In the genomic region with DNA sequence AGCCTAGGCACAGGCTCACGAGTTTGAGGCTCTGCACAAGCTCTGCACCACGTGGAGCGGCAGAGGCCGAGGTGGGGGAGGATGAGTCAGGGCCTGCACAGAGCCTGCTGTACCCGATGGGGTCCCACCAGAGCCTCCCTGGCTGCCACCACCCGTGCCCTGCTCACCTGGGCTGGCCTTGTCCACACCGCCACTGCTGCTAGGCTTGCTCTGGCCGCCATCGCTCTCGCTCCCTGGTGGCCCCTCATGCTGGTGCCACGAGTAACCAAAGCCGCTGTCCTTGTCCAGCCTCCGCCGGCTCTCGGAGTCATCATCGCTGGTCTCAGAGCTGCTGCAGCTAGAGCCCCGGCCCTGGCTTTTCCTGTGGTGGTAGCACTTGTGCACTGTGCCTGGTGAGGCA, we compare ENCODE assay signal across 22 mouse cellular contexts.
DNase-seq lines count a peak whose midpoint lies in the region; ATAC-seq and TF ChIP-seq lines count a peak whose summit lies in the region.
"Had no signal": no experiment of that assay in that cellular context is flagged by ENCODE, and none has a peak within 500 bp of the region (broad histone marks: within the 10 kb centered on the region; RNA-seq: fewer than 3 reads in every experiment).

No protein-coding gene starts in this region.

- H3K4me3 ChIP-seq in gastrocnemius, adult 2 months, result no peak overlapping the region
- no peak overlapping the region for H3K4me3 ChIP-seq in midbrain, embryonic 13.5 days (replicated peaks)
- H3K4me3 ChIP-seq in midbrain, postnatal 0 days (ENCODE audit: low read depth, low read length), result no peak overlapping the region
- H3K4me3 ChIP-seq in ES-E14 (ENCODE audit: insufficient read depth in 1 of 2, low read depth in 1 of 2, low read length in 2 of 2, poor library complexity in 1 of 2, severe bottlenecking in 1 of 2), result peak overlapping the region; percentile 41 to 52; a peak in 3 of 4 replicates
- no peak overlapping the region for H3K4me3 ChIP-seq in stomach, postnatal 0 days (ENCODE audit: low read depth, low read length)
- H3K4me3 ChIP-seq in hindbrain, postnatal 0 days (ENCODE audit: low read length), result no peak overlapping the region
- H3K4me3 ChIP-seq: midbrain, embryonic 10.5 days had no signal

- H3K4me1 ChIP-seq in midbrain, embryonic 13.5 days (replicated peaks), result no peaks in the 10 kb centered on the region
- H3K4me1 ChIP-seq in midbrain, postnatal 0 days (ENCODE audit: insufficient read depth, low read length), result no peaks in the 10 kb centered on the region
- H3K4me1 ChIP-seq in ES-E14 (ENCODE audit: control insufficient read depth in 2 of 2, insufficient read depth in 2 of 2, low read length in 2 of 2, poor library complexity in 1 of 2), result no peaks in the 10 kb centered on the region
- H3K4me1 ChIP-seq in stomach, postnatal 0 days (replicated peaks; ENCODE audit: control insufficient read depth, insufficient read depth), result no peaks in the 10 kb centered on the region
- H3K4me1 ChIP-seq in hindbrain, postnatal 0 days (ENCODE audit: insufficient read depth, low read length), result no peaks in the 10 kb centered on the region
- H3K4me1 ChIP-seq: midbrain, embryonic 10.5 days had no signal

- no peak overlapping the region for H3K4me2 ChIP-seq in midbrain, embryonic 13.5 days (replicated peaks)
- H3K4me2 ChIP-seq in midbrain, postnatal 0 days (ENCODE audit: low read depth, low read length, poor library complexity, severe bottlenecking), result no peak overlapping the region
- H3K4me2 ChIP-seq in stomach, postnatal 0 days (replicated peaks; ENCODE audit: low read depth), result no peak overlapping the region
- no peak overlapping the region for H3K4me2 ChIP-seq in hindbrain, postnatal 0 days (ENCODE audit: low read depth, low read length)
- H3K4me2 ChIP-seq: heart, embryonic 11.5 days had no signal

- intact Hi-C loops in gastrocnemius, adult 2 months (cut with DNase I), result no loop called here

- H3K9ac ChIP-seq in midbrain, embryonic 13.5 days (replicated peaks), result no peak overlapping the region
- H3K9ac ChIP-seq in midbrain, postnatal 0 days (replicated peaks; ENCODE audit: low read length, poor library complexity, severe bottlenecking), result no peak overlapping the region
- H3K9ac ChIP-seq in ES-E14 (ENCODE audit: insufficient read depth, low read depth, low read length, poor library complexity, severe bottlenecking), result no peak overlapping the region; the same call in 1 of the 2 replicates
- H3K9ac ChIP-seq in stomach, postnatal 0 days (ENCODE audit: low read length), result no peak overlapping the region
- H3K9ac ChIP-seq in hindbrain, postnatal 0 days (replicated peaks; ENCODE audit: low read length), result no peak overlapping the region
- H3K9ac ChIP-seq: forebrain, postnatal 0 days had no signal

- TF ChIP-seq EP300 in stomach, postnatal 0 days (optimal IDR thresholded peaks at IDR 0.05), result no peak

- in situ Hi-C loops in ES-E14 (cut with MboI; ENCODE audit: low sequenced_read_pairs in 2 of 2, unreplicated experiment in 2 of 2), result no loop called here

- H3K27ac ChIP-seq in gastrocnemius, adult 2 months, result no peak overlapping the region
- H3K27ac ChIP-seq in midbrain, embryonic 13.5 days, result no peak overlapping the region
- no peak overlapping the region for H3K27ac ChIP-seq in midbrain, postnatal 0 days (ENCODE audit: low read depth, low read length)
- no peak overlapping the region for H3K27ac ChIP-seq in ES-E14 (ENCODE audit: insufficient read depth, low read depth, low read length, poor library complexity, severe bottlenecking)
- no peak overlapping the region for H3K27ac ChIP-seq in stomach, postnatal 0 days (replicated peaks)
- H3K27ac ChIP-seq in hindbrain, postnatal 0 days, result no peak overlapping the region
- H3K27ac ChIP-seq: macrophage; midbrain, embryonic 10.5 days had no signal

- 0 out of 2 replicates have a peak, but pooled peaks cover 3% of the 10 kb centered on the region for H3K9me3 ChIP-seq in midbrain, embryonic 13.5 days
- peaks cover 4% of the 10 kb centered on the region; the same call in 1 of the 2 replicates for H3K9me3 ChIP-seq in midbrain, postnatal 0 days (ENCODE audit: low read length)
- no peaks in the 10 kb centered on the region for H3K9me3 ChIP-seq in ES-E14 (ENCODE audit: control insufficient read depth, insufficient read depth, low read depth, low read length)
- no peaks in the 10 kb centered on the region for H3K9me3 ChIP-seq in stomach, postnatal 0 days (ENCODE audit: control insufficient read depth, low read length)
- no peaks in the 10 kb centered on the region for H3K9me3 ChIP-seq in hindbrain, postnatal 0 days (ENCODE audit: low read length)

- WGBS in midbrain, embryonic 13.5 days, result 96% methylated on average over 17 of the region's 17 CpGs
- 96% methylated on average over 17 of the region's 17 CpGs for WGBS in midbrain, postnatal 0 days
- WGBS in stomach, postnatal 0 days, result 97% methylated on average over 17 of the region's 17 CpGs
- 96% methylated on average over 17 of the region's 17 CpGs for WGBS in hindbrain, postnatal 0 days

- no peaks in the 10 kb centered on the region for H3K27me3 ChIP-seq in midbrain, embryonic 13.5 days
- no peaks in the 10 kb centered on the region for H3K27me3 ChIP-seq in midbrain, postnatal 0 days (ENCODE audit: insufficient read depth, low read length)
- no peaks in the 10 kb centered on the region for H3K27me3 ChIP-seq in stomach, postnatal 0 days (ENCODE audit: control insufficient read depth, insufficient read depth, low read length)
- H3K27me3 ChIP-seq in hindbrain, postnatal 0 days (ENCODE audit: insufficient read depth, low read length), result no peaks in the 10 kb centered on the region
- H3K27me3 ChIP-seq: CH12.LX had no signal

- ATAC-seq in midbrain, embryonic 13.5 days, result peak; percentile 37; the same call in 1 of the 2 replicates
- no peak for ATAC-seq in midbrain, postnatal 0 days (ENCODE audit: low FRiP score)
- 0 out of 2 replicates have a peak, but pooled peaks have one; percentile 29 for ATAC-seq in stomach, postnatal 0 days (ENCODE audit: low FRiP score, low TSS enrichment)
- no peak for ATAC-seq in erythroblast, adult 5-6 weeks (replicated peaks; ENCODE audit: low FRiP score, poor library complexity, severe bottlenecking)
- no peak for ATAC-seq in hindbrain, postnatal 0 days
- ATAC-seq: forebrain, postnatal 0 days; lung, postnatal 0 days had no signal

- DNase-seq in gastrocnemius, adult 2 months, result peak; percentile 15
- DNase-seq in gastrocnemius, postnatal 4 days (ENCODE audit: low spot score in 2 of 2), result no peak
- DNase-seq in midbrain, postnatal 0 days (ENCODE audit: low spot score), result no peak
- DNase-seq in ES-E14 (ENCODE audit: low read depth, low spot score), result no peak
- no peak for DNase-seq in stomach, postnatal 0 days (ENCODE audit: low spot score)
- no peak for DNase-seq in hindbrain, postnatal 0 days (ENCODE audit: low spot score)
- DNase-seq: adrenal gland, adult 2 months; cerebellum, adult 2 months; cerebellum, postnatal 25 days; forebrain, postnatal 0 days; heart, postnatal 10 days; kidney, adult 2 months; kidney, postnatal 36 days; layer of hippocampus, postnatal 36 days; thymus, postnatal 36 days had no signal

- no peaks in the 10 kb centered on the region for H3K36me3 ChIP-seq in midbrain, embryonic 13.5 days
- H3K36me3 ChIP-seq in midbrain, postnatal 0 days (ENCODE audit: insufficient read depth, low read length), result no peaks in the 10 kb centered on the region
- H3K36me3 ChIP-seq in ES-E14 (ENCODE audit: control insufficient read depth, insufficient read depth, low read length, poor library complexity, severe bottlenecking), result no peaks in the 10 kb centered on the region
- H3K36me3 ChIP-seq in stomach, postnatal 0 days (ENCODE audit: control insufficient read depth, insufficient read depth, low read length), result no peaks in the 10 kb centered on the region
- no peaks in the 10 kb centered on the region for H3K36me3 ChIP-seq in hindbrain, postnatal 0 days (ENCODE audit: insufficient read depth, low read length)
- H3K36me3 ChIP-seq: midbrain, embryonic 10.5 days had no signal

- TF ChIP-seq CTCF in gastrocnemius, adult 2 months (IDR thresholded peaks at IDR 0.05), result no peak
- TF ChIP-seq CTCF in midbrain, postnatal 0 days (IDR thresholded peaks at IDR 0.05), result no peak
- TF ChIP-seq CTCF in stomach, postnatal 0 days (IDR thresholded peaks at IDR 0.05; ENCODE audit: low read depth), result no peak
- TF ChIP-seq CTCF in hindbrain, postnatal 0 days (IDR thresholded peaks at IDR 0.05; ENCODE audit: low read depth), result no peak

TF ChIP-seq in ES-E14, 5 proteins besides CTCF, POLR2A, EP300 and RAD21:
- no peak for TF ChIP-seq ZC3H11A (IDR thresholded peaks at IDR 0.05; ENCODE audit: borderline replicate concordance, low read depth, low read length)
- no peak for TF ChIP-seq MAFK (IDR thresholded peaks at IDR 0.05; ENCODE audit: insufficient read depth, low read depth, low read length)
- no peak for TF ChIP-seq CHD2 (IDR thresholded peaks at IDR 0.05; ENCODE audit: low read depth, low read length)

Comparison
In these comparisons a context has a peak if more than half of its experiments do, and no peak if none do; other contexts are left out.
1. ATAC-seq: peak in midbrain, embryonic 13.5 days (single experiment) and stomach, postnatal 0 days (single experiment); none in midbrain, postnatal 0 days (single experiment), erythroblast, adult 5-6 weeks (single experiment) and hindbrain, postnatal 0 days (single experiment).
2. H3K4me3 ChIP-seq: peak in ES-E14 (2 of 2); none in gastrocnemius, adult 2 months (single experiment), midbrain, embryonic 13.5 days (single experiment), midbrain, postnatal 0 days (single experiment), stomach, postnatal 0 days (single experiment) and hindbrain, postnatal 0 days (single experiment).